Mouse (Mus musculus) testis, postnatal 14 days (tissue): ENCODE results near the gene Ms4a4d.
A peak's percentile ranks its signal among the peaks of the same experiment; 100 is the strongest.
"Not testable (repeated sequence)": the region's sequence is repeated elsewhere in the genome, so short reads cannot be mapped to it uniquely, and the experiment has no call there.

Source experiments
- DNase-seq: peaks from one replicate; pipeline ENCODE4 v3.0.0; 2021; ENCODE audit warnings: low spot score

Gene Ms4a4d

GRCm38 (mm10) chr19:11536593-11536992 is at the start of gene Ms4a4d:
TSS of gene Ms4a4d (plus strand) at chr19:11536801.
- peak; percentile 37 for DNase-seq

DNA sequence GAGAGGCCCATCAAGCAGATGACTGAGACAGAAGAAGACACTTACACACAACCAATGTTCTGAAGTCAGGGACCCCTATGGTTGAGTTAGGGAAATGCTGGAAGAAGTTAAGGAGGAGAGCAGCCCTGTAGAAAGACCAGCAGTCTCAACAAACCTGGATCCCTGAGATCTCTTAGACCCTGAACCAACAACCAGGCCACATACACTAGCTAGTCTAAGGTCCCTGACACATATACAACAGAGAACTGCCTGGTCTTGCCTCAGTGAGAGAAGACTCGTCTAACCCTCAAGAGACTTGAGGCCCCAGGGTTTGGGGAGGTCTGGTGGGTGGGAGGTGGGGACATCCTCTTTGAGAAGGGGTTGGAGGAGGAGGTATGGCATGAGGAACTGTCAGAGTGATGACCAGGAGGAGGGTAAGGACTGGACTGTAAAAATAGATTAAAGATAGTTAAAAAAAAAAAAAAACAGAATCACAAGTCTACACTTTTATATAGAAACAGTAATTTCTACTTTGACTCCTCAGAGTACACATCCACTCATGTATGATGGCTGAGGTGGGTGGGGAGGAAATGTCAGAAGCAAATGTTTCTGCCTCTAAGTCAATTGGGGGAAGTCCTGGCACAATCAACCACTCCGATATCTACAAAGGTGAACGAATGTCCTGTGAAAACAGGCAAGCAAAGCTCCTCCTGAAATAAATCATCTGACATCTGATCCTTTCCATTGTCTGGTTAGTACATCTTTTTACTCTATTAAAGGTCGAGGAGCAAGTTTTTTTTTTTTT is 45.0 kb upstream of the Ms4a4d start:
- no peak for DNase-seq

DNA sequence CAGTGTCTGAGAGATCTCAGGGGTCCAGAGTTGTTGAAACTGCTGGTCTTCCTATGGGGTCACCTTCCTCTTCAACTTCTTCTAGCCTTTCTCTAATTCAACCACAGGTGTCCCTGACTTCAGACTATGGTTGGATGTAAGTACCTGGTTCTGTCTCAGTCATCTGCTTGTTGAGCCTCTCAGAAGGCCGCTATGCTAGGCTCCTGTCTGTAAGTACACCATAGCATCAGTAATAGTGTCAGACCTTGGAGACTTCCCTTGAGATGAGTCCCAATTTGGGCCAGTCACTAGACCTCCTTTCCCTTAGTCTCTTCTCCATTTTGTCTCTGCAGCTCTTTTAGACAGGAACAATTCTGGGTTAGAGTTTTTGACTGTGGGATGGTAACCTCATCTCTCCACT is 43.9 kb upstream of the Ms4a4d start:
- DNase-seq, result no peak

GRCm38 (mm10) chr19:11494519-11494918 is 42.1 kb upstream of the Ms4a4d start:
- DNase-seq, result no peak

GRCm38 (mm10) chr19:11496361-11496760 is 40.2 kb upstream of the Ms4a4d start:
- no peak for DNase-seq

GRCm38 (mm10) chr19:11497300-11497699 is 39.3 kb upstream of the Ms4a4d start:
- not testable (repeated sequence) for DNase-seq

- no peak for DNase-seq
Measured at GRCm38 (mm10) chr19:11500796-11501195, 35.8 kb upstream of the Ms4a4d start.

GRCm38 (mm10) chr19:11501326-11501725 is 35.3 kb upstream of the Ms4a4d start:
- no peak for DNase-seq

DNA sequence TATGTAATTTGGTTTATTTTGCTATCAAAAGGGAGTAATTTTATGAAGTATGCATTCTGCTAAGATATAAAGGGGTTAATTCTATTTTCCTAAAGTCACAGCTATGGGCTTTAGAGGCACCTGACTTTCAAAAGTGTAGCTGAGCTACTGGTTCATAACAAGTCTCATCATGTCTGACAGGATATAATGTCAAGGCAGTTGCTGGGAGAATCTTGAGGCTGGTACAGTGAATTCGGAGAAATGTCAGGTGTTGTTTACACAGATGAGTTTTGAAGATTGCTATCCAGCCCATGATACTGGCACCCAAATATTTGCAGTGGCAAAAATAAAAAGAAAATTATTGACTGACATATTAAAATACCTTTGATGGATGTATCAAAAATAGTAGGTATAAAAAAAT is 31.7 kb upstream of the Ms4a4d start:
- no peak for DNase-seq

DNA sequence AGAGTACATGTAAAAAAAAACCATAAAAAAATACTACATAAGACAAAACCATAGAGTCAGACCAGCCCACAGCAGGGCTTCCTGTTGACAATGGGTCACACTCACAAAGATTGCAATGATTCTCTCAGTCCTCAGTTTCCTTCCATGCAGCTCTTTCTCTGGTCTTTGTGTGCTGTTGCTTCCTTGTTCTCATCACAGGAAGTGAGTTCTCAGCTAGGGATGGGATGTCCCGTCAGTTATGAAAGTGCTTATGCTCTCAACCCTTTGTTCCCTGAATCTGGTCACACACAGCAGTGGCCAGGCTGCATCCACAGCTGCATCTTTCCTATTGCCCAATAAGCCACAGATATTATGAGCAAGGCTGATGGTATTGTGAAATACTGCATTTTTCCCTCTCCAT is 23.1 kb upstream of the Ms4a4d start:
- DNase-seq, result no peak

DNA sequence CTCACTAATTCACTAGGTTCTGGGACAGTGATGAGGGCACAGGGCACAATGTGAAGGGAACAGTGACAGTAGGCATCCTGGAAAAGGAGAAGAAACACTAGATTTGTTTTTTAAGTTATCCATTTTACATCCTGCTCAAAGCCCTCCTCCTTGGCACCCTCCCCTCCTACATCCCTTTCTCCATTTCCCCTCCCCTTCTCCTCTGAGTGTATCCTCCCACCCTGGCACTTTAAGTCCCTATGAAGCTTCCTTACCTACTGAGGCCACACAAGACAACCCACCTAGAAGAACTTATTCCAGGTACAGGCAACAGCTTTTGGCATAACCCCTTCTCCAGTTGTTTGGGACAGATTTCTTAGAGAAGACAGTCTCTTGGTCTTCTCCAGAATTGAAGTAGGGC is 20.4 kb upstream of the Ms4a4d start, which contains the start of gene Ms4a6b:
Gene Ms4a6b (plus strand): TSS at position 267 of the 400 bp plus-strand sequence.
- no peak for DNase-seq

GRCm38 (mm10) chr19:11516845-11517244 is 19.8 kb upstream of the Ms4a4d start:
- no peak for DNase-seq

DNA sequence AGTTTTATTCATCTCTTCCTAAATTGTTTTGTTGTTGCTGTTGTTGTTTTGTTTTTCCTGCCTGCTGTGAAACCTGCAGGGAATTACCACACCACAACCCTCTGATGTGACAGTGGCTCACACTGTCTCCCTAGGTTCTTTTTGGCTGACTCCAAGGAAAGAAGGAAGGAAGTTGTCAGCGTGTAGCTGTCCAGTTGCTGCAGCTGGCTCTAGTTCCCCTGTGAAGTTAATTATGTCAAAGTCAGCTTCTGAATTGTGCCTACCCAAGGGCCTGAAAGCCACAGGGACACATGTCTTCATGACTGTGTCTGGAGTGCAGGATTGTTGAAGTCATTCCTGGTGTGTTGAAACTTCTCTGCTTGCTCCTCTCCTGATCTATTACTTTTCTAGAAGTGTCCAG is 19.2 kb upstream of the Ms4a4d start:
- DNase-seq, result not testable (repeated sequence)

- not testable (repeated sequence) for DNase-seq
Measured at GRCm38 (mm10) chr19:11518356-11518755, 18.2 kb upstream of the Ms4a4d start.

GRCm38 (mm10) chr19:11520146-11520545 is 16.5 kb upstream of the Ms4a4d start:
- DNase-seq, result no peak

DNA sequence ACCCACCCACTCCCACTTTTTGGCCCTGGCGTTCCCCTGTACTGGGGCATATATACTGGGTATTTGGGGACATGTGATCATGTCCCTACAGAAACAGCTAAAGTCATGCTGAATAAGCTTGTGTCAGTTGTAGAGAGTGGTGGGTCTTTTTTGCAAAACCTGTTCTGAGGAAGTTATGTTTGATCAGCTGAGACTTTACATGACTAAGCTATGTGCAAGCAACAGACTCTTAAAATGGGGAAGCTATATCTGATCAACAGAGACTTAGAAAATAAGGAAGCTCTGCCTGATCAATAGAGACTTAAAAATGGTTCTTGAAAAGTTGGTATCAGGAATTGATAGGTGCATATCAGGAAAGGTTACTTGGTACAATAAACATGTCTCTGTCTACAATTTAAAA is 3.2 kb upstream of the Ms4a4d start:
- DNase-seq, result no peak

DNA sequence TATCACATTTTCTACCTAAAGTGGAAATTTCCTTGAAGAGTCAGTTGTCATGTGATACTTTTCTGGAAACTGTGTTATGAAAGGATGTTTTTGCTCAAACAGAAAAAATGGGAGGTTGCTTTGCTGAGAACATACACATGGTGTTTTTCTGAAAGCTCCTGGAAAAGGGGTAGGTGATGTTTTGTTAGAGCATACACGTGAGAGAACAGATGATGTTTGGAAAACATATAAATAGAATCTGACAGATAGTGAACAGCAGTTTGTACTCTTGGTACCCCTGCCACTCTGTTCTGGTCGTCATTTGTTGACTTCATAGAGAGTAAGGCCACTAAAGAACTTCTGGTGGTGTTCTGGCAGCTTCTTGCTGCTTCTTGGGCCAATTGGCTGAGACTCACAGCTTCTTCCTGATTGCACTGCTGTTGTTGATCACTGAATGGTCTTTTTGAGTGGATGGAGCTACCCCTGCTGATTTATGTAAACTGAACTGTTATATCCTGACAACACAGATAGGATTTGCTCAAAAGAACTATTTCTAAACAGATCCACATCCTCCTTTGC is 2.6 kb upstream of the Ms4a4d start:
- DNase-seq, result no peak

GRCm38 (mm10) chr19:11537336-11537735 is 735 bp downstream of the Ms4a4d start:
- no peak for DNase-seq

DNA sequence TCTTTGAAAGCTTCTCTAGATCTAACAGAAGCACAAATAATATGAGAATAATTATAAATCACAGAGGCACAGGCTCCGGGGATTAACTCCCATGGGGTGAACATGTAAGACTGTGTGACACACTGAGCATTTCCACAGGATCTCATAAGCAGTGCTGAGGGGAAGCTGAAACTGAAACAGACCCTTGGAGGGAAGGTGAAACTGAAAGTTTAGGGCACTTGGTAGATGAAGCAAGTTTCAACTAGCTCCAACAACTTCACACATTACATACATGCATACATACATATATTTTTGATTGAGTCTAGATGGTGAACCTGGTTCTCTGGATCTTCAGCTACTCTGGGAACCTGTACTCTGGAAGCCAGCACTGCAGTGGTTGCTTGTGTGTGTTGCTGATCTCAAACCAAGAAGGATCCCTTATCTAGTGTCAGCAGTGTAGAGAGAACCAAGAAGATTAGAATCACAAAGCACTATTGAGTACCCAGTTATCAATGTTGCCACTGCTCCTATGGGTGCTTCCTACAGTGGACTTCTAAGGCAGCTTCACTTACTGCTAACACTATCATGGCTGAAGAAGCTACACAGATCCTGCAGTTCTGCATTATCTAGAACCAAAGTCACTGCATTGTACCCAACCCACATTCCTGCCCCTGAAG is 3.7 kb downstream of the Ms4a4d start:
- not testable (repeated sequence) for DNase-seq

- DNase-seq, result not testable (repeated sequence)
Measured at GRCm38 (mm10) chr19:11544383-11544782, 7.8 kb downstream of the Ms4a4d start.

DNA sequence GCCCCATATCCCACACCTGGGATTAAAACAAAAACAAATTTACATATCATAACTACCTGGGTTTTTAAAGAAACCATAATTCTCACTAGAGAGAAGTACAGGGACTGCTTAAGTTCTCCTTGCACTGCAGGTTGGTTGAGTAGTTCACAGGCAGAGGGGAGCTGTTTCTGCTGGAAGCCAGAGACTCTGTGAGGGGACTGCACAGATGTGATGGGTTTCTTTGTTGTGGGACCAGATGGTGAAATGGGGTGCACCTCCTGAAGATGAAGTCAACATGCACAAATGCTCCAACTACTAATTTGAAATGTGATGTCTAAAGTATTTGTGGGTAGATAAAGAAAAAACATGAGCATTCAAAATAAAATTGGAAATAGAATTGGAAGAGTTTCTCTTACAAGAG is 11.3 kb downstream of the Ms4a4d start:
- no peak for DNase-seq

DNA sequence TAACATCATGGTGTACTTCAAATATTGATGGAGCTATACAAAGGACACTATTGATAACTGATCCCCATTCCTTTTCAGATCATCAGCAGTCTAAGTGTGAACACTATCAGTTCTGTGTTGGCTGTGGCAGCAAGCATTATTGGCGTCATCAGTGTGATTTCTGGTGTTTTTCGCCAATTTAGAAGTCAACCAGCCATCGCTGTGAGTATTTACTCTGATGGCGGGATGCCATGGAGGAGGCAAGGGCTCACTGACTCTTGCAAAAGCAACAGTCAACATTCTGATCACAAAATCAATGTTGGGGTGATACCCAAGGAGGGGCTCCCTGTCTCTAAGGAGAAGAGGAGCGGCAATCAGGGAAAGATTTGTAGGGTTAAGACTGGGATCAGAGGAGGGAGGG is 18.1 kb downstream of the Ms4a4d start:
- no peak for DNase-seq

DNA sequence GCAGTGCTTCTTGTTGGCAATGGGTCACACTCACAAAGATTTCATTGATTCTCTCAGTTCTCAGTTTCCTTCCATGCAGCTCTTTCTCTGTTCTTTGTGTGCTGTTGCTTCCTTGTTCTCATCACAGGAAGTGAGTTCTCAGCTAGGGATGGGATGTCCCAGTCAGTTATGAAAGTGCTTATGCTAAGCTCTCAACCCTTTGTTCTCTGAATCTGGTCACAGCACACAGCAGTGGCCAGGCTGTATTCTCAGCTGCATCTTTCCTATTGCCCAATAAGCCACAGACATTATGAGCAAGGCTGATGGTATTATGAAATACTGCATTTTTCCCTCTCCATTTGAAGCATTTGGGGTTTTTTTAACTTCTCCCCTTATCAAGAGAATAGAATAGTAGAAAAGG is 23.0 kb downstream of the Ms4a4d start:
- not testable (repeated sequence) for DNase-seq
